Mouse (Mus musculus): ENCODE measurements around the gene Nudt9.

DNA sequence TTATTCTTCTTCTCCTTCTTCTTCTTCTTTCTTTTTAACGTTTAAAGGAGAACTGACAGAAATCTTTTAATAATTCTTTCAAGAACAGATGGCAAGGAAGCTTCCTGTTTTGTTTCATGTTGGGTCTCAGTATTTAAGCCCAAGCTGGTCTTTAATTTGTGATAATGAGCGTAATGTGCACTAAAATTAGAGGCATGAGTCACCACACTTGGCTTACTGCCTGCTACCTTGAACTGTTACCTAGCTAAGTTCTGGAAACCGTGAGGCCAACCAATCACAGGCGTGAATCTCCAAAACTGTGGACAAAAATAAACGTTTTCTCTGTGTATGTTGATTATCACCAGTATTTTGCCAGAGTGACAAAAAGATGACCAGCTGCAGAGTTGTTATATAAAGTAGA, 47.4 kb upstream of the Nudt9 start:
- no peak for TF ChIP-seq CTCF (IDR thresholded peaks at IDR 0.05; ENCODE audit: low read depth, low read length)
- TF ChIP-seq POLR2A (IDR thresholded peaks at IDR 0.05; ENCODE audit: borderline replicate concordance, low read depth, low read length) = no peak
